Mouse (Mus musculus) adrenal gland, adult 2 months (tissue): ENCODE measurements around the gene Crlf1. TPM values are rescaled to one million over a fixed set of nuclear protein-coding genes. Genes with fewer than 3 reads are reported as not detected.

Experiments used
- DNase-seq: peaks from one replicate; pipeline ENCODE4 v3.0.0; 2021
- polyA plus RNA-seq: library from polyadenylated mRNA; depleted of rRNA; stranded (reverse); fragments of >200 nt; gene quantifications from 2 replicates; pipeline ENCODE4 v1.2.3, GENCODE M21; 2012; rRNA removed
- total RNA-seq, 2 experiments: library from RNA; stranded (reverse); gene quantifications; 2 replicates each; pipeline ENCODE4 v1.2.3; 2021

Crlf1 gene
- total and polyA plus RNA-seq, 3 experiments: 0.58 to 1.4 (median 0.58) TPM

DNA sequence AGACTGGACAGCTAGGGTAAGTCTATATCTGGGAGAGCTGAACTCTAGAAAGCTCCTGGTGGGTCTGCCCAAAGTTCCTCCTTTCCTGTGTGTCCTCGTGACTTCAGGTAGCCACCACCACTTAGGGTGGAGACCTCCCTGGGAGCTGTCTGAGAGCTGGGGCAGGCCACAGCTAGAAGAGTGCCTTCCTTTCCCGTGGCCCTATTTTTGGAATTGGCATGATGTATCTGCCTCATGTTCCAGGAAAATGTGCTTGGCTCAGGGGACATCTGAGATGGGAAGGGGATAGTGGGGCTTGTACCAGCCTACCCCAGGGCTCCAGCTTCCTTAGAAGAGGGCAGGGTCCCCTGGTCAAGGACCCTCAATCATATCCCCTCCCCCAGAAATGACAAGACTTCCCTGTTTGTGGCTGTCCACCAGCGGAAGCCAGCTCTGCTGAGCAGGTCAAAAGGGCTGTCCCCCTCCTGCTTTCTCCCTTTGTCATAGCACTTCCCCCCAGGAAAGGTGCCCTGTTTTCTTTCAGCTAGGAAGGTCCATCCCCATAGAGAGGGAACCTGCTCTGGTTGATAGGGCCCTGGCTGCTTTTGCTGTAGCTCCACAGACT lies 58.7 kb downstream of the Crlf1 start:
- no peak for DNase-seq

DNA sequence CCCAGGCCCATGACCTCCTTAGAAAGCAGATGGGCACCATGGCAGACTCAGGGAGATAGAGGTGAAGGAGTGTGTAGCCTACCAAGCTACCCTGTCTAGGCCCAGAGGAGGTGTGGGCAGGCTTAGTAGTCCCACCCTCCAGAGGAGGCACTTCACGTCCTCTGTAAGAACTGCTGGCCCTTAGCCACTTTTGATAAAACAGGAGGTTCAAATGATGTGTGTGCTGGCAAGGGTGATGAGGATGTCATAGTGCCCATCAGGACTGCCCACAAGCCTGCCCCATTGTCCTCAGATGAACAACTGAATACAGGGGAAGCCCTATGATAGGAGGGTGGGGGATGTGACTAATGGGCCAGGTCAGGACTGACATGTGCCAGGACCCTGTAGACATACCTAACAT lies 59.9 kb downstream of the Crlf1 start:
- DNase-seq: no peak

Other genes starting within 250 kb of the Crlf1 start
- gene Homer3, start 210.3 kb upstream of the Crlf1 start, total RNA-seq: 10 to 100 TPM; 16.0 to 21.8 TPM
- 56.8 and 68.4 TPM in 2 replicates for gene Homer3, start 210.3 kb upstream of the Crlf1 start, polyA plus RNA-seq
- 10 to 100 TPM; 57.7 to 69.5 TPM for gene Ddx49, start 190.7 kb upstream of the Crlf1 start, total RNA-seq
- gene Ddx49, start 190.7 kb upstream of the Crlf1 start, polyA plus RNA-seq: 53.3 and 62.5 TPM in 2 replicates
- gene Cope, start 190.6 kb upstream of the Crlf1 start, total RNA-seq: 100 to 1,000 TPM; 203 to 233 TPM
- 491 and 579 TPM in 2 replicates for gene Cope, start 190.6 kb upstream of the Crlf1 start, polyA plus RNA-seq
- gene Cers1, start 177.4 kb upstream of the Crlf1 start, total RNA-seq: 1 to 10 TPM; 2.5 to 3.8 TPM
- gene Cers1, start 177.4 kb upstream of the Crlf1 start, polyA plus RNA-seq: 4.9 and 5.2 TPM in 2 replicates
- gene Gdf1, start 163.3 kb upstream of the Crlf1 start, total RNA-seq: under 1 TPM in 1 of 2 experiments, not detected in 1; 0.41 TPM
- gene Gdf1, start 163.3 kb upstream of the Crlf1 start, polyA plus RNA-seq: 7.9 and 9.8 TPM in 2 replicates
- gene Upf1, start 139.9 kb upstream of the Crlf1 start, total RNA-seq: 10 to 100 TPM; 60.0 to 60.5 TPM
- gene Upf1, start 139.9 kb upstream of the Crlf1 start, polyA plus RNA-seq: 45.1 and 53.3 TPM in 2 replicates
- under 1 TPM; 0.14 to 0.35 TPM for gene Comp, start 119.6 kb upstream of the Crlf1 start, total RNA-seq
- 0.38 and 0.44 TPM in 2 replicates for gene Comp, start 119.6 kb upstream of the Crlf1 start, polyA plus RNA-seq
- gene Crtc1, start 53.6 kb upstream of the Crlf1 start, total RNA-seq: 10 to 100 TPM; 20.6 to 25.0 TPM
- gene Crtc1, start 53.6 kb upstream of the Crlf1 start, polyA plus RNA-seq: 48.5 and 50.5 TPM in 2 replicates
- 10 to 100 TPM; 21.7 to 25.8 TPM for gene Klhl26, start 16.2 kb upstream of the Crlf1 start, total RNA-seq
- gene Klhl26, start 16.2 kb upstream of the Crlf1 start, polyA plus RNA-seq: 119 and 121 TPM in 2 replicates
- 10 to 100 TPM; 16.8 to 24.3 TPM for gene Tmem59l, start 5.8 kb upstream of the Crlf1 start, total RNA-seq
- gene Tmem59l, start 5.8 kb upstream of the Crlf1 start, polyA plus RNA-seq: 42.9 and 55.8 TPM in 2 replicates
- gene Rex1bd, start 13.6 kb downstream of the Crlf1 start, total RNA-seq: 100 to 1,000 TPM; 148 to 164 TPM
- 327 and 373 TPM in 2 replicates for gene Rex1bd, start 13.6 kb downstream of the Crlf1 start, polyA plus RNA-seq
- gene Uba52, start 17.6 kb downstream of the Crlf1 start, total RNA-seq: 1,000 to 10,000 TPM; 1,627 to 1,685 TPM
- gene Uba52, start 17.6 kb downstream of the Crlf1 start, polyA plus RNA-seq: 619 and 1,322 TPM in 2 replicates
- gene Fkbp8, start 34.6 kb downstream of the Crlf1 start, total RNA-seq: 100 to 1,000 TPM; 269 to 287 TPM
- 602 and 610 TPM in 2 replicates for gene Fkbp8, start 34.6 kb downstream of the Crlf1 start, polyA plus RNA-seq
- gene Kxd1, start 34.8 kb downstream of the Crlf1 start, total RNA-seq: 10 to 100 TPM; 75.9 to 82.8 TPM
- gene Kxd1, start 34.8 kb downstream of the Crlf1 start, polyA plus RNA-seq: 83.0 and 87.3 TPM in 2 replicates
- 10 to 100 TPM; 26.1 to 29.6 TPM for gene Ell, start 46.3 kb downstream of the Crlf1 start, total RNA-seq
- gene Ell, start 46.3 kb downstream of the Crlf1 start, polyA plus RNA-seq: 31.1 and 36.1 TPM in 2 replicates
- gene Isyna1, start 101.2 kb downstream of the Crlf1 start, total RNA-seq: 100 to 1,000 TPM; 103 to 199 TPM
- 344 and 376 TPM in 2 replicates for gene Isyna1, start 101.2 kb downstream of the Crlf1 start, polyA plus RNA-seq
- gene Ssbp4, start 115.7 kb downstream of the Crlf1 start, total RNA-seq: 100 to 1,000 TPM in 1 of 2 experiments, 10 to 100 TPM in 1; 76.2 to 110 TPM
- gene Ssbp4, start 115.7 kb downstream of the Crlf1 start, polyA plus RNA-seq: 476 and 593 TPM in 2 replicates
- gene Lrrc25, start 123.0 kb downstream of the Crlf1 start, total RNA-seq: 1 to 10 TPM; 1.8 to 3.6 TPM
- gene Lrrc25, start 123.0 kb downstream of the Crlf1 start, polyA plus RNA-seq: 8.4 and 11.1 TPM in 2 replicates
- 10 to 100 TPM in 1 of 2 experiments, 1 to 10 TPM in 1; 1.3 to 44.6 TPM for gene Gdf15, start 139.3 kb downstream of the Crlf1 start, total RNA-seq
- gene Gdf15, start 139.3 kb downstream of the Crlf1 start, polyA plus RNA-seq: 18.5 and 22.2 TPM in 2 replicates
- gene Pgpep1, start 167.2 kb downstream of the Crlf1 start, total RNA-seq: 100 to 1,000 TPM; 115 to 127 TPM
- 115 and 117 TPM in 2 replicates for gene Pgpep1, start 167.2 kb downstream of the Crlf1 start, polyA plus RNA-seq
- gene Lsm4, start 180.1 kb downstream of the Crlf1 start, total RNA-seq: 10 to 100 TPM; 65.2 to 88.5 TPM
- 81.3 and 112 TPM in 2 replicates for gene Lsm4, start 180.1 kb downstream of the Crlf1 start, polyA plus RNA-seq
- gene Jund, start 205.8 kb downstream of the Crlf1 start, total RNA-seq: 100 to 1,000 TPM; 214 to 246 TPM
- gene Jund, start 205.8 kb downstream of the Crlf1 start, polyA plus RNA-seq: 1,009 and 1,256 TPM in 2 replicates
- gene Iqcn, start 210.3 kb downstream of the Crlf1 start, total RNA-seq: under 1 TPM in 1 of 2 experiments, not detected in 1; 0.12 TPM
- gene Iqcn, start 210.3 kb downstream of the Crlf1 start, polyA plus RNA-seq: 0.25 and 0.28 TPM in 2 replicates
- under 1 TPM in 1 of 2 experiments, not detected in 1; 0.69 TPM for gene Gm3336, start 225.4 kb downstream of the Crlf1 start, total RNA-seq
- 0.51 and 0.97 TPM in 2 replicates for gene Gm3336, start 225.4 kb downstream of the Crlf1 start, polyA plus RNA-seq
- 1 to 10 TPM in 1 of 2 experiments, under 1 TPM in 1; 0.76 to 1.0 TPM for gene Pde4c, start 230.6 kb downstream of the Crlf1 start, total RNA-seq
- gene Pde4c, start 230.6 kb downstream of the Crlf1 start, polyA plus RNA-seq: 2.9 and 3.3 TPM in 2 replicates